Mouse (Mus musculus) erythroblast, embryonic 14.5 days (primary cell): ENCODE results near the gene Rab7b. TPM values are rescaled to one million over a fixed set of nuclear protein-coding genes. Genes with fewer than 3 reads are reported as not detected.

ENCODE experiments used
- H3K27me3 ChIP-seq: 2 replicates; pipeline ENCODE4 v1.6.1; 2012; ENCODE audit warnings: inconsistent platforms; ENCODE audit not compliant: control insufficient read depth
- H3K36me3 ChIP-seq: 2 replicates; pipeline ENCODE4 v1.6.1; 2012; ENCODE audit warnings: mild to moderate bottlenecking, inconsistent platforms; ENCODE audit not compliant: control insufficient read depth
- H3K4me1 ChIP-seq: 2 replicates; pipeline ENCODE4 v1.6.1; 2012; ENCODE audit warnings: inconsistent platforms; ENCODE audit not compliant: control insufficient read depth
- H3K4me3 ChIP-seq: replicated peaks from 2 replicates; pipeline ENCODE3; 2012; ENCODE audit warnings: moderate library complexity, mild to moderate bottlenecking, inconsistent platforms
- H3K9me3 ChIP-seq: 2 replicates; pipeline ENCODE4 v1.6.1; 2012; ENCODE audit warnings: low read length, inconsistent platforms, mixed read lengths; ENCODE audit not compliant: control insufficient read depth
- GATA1 ChIP-seq: IDR thresholded peaks from 2 replicates; pipeline ENCODE4 v1.6.1; 2012; ENCODE audit warnings: low read length, inconsistent platforms, mixed read lengths
- TAL1 ChIP-seq: IDR thresholded peaks from 3 replicates; pipeline ENCODE4 v1.6.1; 2012; ENCODE audit warnings: low read length, inconsistent platforms, mixed read lengths
- polyA plus RNA-seq: library from polyadenylated mRNA; stranded (reverse); fragments of >175 nt; gene quantifications from 2 replicates; pipeline ENCODE4 v1.2.3, GENCODE M21; 2012

Gene Rab7b
- polyA plus RNA-seq, 1 experiment: not detected

GRCm38 (mm10) chr1:131660716-131661472 lies 27.6 kb upstream of the Rab7b start:
- H3K9me3 ChIP-seq: no peaks in the 10 kb centered on the region
- H3K4me1 ChIP-seq: peaks cover 75% of the 10 kb centered on the region
- peaks cover 96% of the 10 kb centered on the region for H3K36me3 ChIP-seq
- no peaks in the 10 kb centered on the region for H3K27me3 ChIP-seq
- TF ChIP-seq GATA1 (no peak), TAL1 (no peak)
- H3K4me3 ChIP-seq: no peak overlapping the region

- peaks cover 95% of the 10 kb centered on the region for H3K36me3 ChIP-seq
Observed at GRCm38 (mm10) chr1:131661749-131662148, 26.7 kb upstream of the Rab7b start.

GRCm38 (mm10) chr1:131663286-131663995 lies 25.1 kb upstream of the Rab7b start:
- H3K27me3 ChIP-seq: no peaks in the 10 kb centered on the region
- H3K4me3 ChIP-seq: no peak overlapping the region
- H3K4me1 ChIP-seq: peaks cover 54% of the 10 kb centered on the region
- H3K36me3 ChIP-seq: peaks cover 99% of the 10 kb centered on the region
- no peaks in the 10 kb centered on the region for H3K9me3 ChIP-seq
- TF ChIP-seq TAL1: no peak
- no peak for TF ChIP-seq GATA1

More at GRCm38 (mm10) chr1:131661749-131662148, 26.7 kb upstream of the Rab7b start:
- H3K9me3 ChIP-seq: no peaks in the 10 kb centered on the region
- H3K4me1 ChIP-seq: peaks cover 68% of the 10 kb centered on the region
- H3K4me3 ChIP-seq: peak overlapping the region; percentile 1
- H3K27me3 ChIP-seq: no peaks in the 10 kb centered on the region
- TF ChIP-seq TAL1: no peak
- TF ChIP-seq GATA1: no peak

GRCm38 (mm10) chr1:131664136-131664535 lies 24.4 kb upstream of the Rab7b start:
- Histone ChIP-seq H3K4me1 (peaks cover 50% of the 10 kb centered on the region), H3K4me3 (no peak overlapping the region), H3K9me3 (no peaks in the 10 kb centered on the region), H3K27me3 (no peaks in the 10 kb centered on the region), H3K36me3 (peaks cover 99% of the 10 kb centered on the region)
- no peak for TF ChIP-seq TAL1
- TF ChIP-seq GATA1: no peak

- peaks cover 99% of the 10 kb centered on the region for H3K36me3 ChIP-seq
Observed at GRCm38 (mm10) chr1:131665886-131666285, 22.6 kb upstream of the Rab7b start.

GRCm38 (mm10) chr1:131671113-131671512 lies 17.4 kb upstream of the Rab7b start:
- Histone ChIP-seq H3K36me3 (peaks cover 99% of the 10 kb centered on the region), H3K4me1 (no peaks in the 10 kb centered on the region), H3K27me3 (no peaks in the 10 kb centered on the region), H3K4me3 (no peak overlapping the region), H3K9me3 (no peaks in the 10 kb centered on the region)
- TF ChIP-seq TAL1 (no peak), GATA1 (no peak)

More at GRCm38 (mm10) chr1:131665886-131666285, 22.6 kb upstream of the Rab7b start:
- Histone ChIP-seq H3K4me3 (no peak overlapping the region), H3K9me3 (no peaks in the 10 kb centered on the region), H3K4me1 (peaks cover 32% of the 10 kb centered on the region), H3K27me3 (no peaks in the 10 kb centered on the region)
- no peak for TF ChIP-seq GATA1
- TF ChIP-seq TAL1: no peak

- no peaks in the 10 kb centered on the region for H3K4me1 ChIP-seq
- H3K27me3 ChIP-seq: no peaks in the 10 kb centered on the region
- no peak for TF ChIP-seq TAL1
- no peak for TF ChIP-seq GATA1
- peaks cover 100% of the 10 kb centered on the region for H3K36me3 ChIP-seq
- H3K9me3 ChIP-seq: no peaks in the 10 kb centered on the region
- H3K4me3 ChIP-seq: no peak overlapping the region
Observed at GRCm38 (mm10) chr1:131672361-131672760, 16.1 kb upstream of the Rab7b start.

GRCm38 (mm10) chr1:131679644-131680043 lies 8.9 kb upstream of the Rab7b start:
- no peaks in the 10 kb centered on the region for H3K4me1 ChIP-seq
- no peak for TF ChIP-seq GATA1
- TF ChIP-seq TAL1: no peak
- H3K4me3 ChIP-seq: no peak overlapping the region
- 0 out of 2 replicates have a peak, but pooled peaks cover 3% of the 10 kb centered on the region for H3K9me3 ChIP-seq
- no peaks in the 10 kb centered on the region for H3K27me3 ChIP-seq
- peaks cover 34% of the 10 kb centered on the region for H3K36me3 ChIP-seq

- H3K4me3 ChIP-seq: no peak overlapping the region
- peaks cover 2% of the 10 kb centered on the region for H3K4me1 ChIP-seq
- no peaks in the 10 kb centered on the region for H3K27me3 ChIP-seq
- TF ChIP-seq TAL1: no peak
- H3K9me3 ChIP-seq: no peaks in the 10 kb centered on the region
- no peaks in the 10 kb centered on the region for H3K36me3 ChIP-seq
Observed at GRCm38 (mm10) chr1:131687739-131688138, 756 bp upstream of the Rab7b start.

GRCm38 (mm10) chr1:131689016-131689415 lies 521 bp downstream of the Rab7b start:
- H3K27me3 ChIP-seq: no peaks in the 10 kb centered on the region
- TF ChIP-seq TAL1: no peak
- TF ChIP-seq GATA1: no peak
- no peak overlapping the region for H3K4me3 ChIP-seq
- H3K9me3 ChIP-seq: no peaks in the 10 kb centered on the region
- peaks cover 2% of the 10 kb centered on the region for H3K4me1 ChIP-seq
- no peaks in the 10 kb centered on the region for H3K36me3 ChIP-seq
